Mouse (Mus musculus) midbrain, embryonic 11.5 days (tissue): ENCODE data around the gene Mthfd1l. TPM values are rescaled to one million over a fixed set of nuclear protein-coding genes. Genes with fewer than 3 reads are reported as not detected.
A peak's percentile ranks its signal among the peaks of the same experiment; 100 is the strongest.

Experiments used
- ATAC-seq: fragments of 200-750 bp; cut with Nextera tagmentation; 2 replicates; pipeline ENCODE4 v1.8.0; 2017; ENCODE audit warnings: moderate TSS enrichment, moderate library complexity; ENCODE audit not compliant: low FRiP score
- DNase-seq: peaks from one replicate; pipeline ENCODE4 v3.0.0; 2015; ENCODE audit warnings: low spot score; ENCODE audit errors: missing footprints
- H3K27ac ChIP-seq: fragments of 300-500 bp; sonication (generic); 2 replicates; pipeline ENCODE4 v1.5.1; 2014; ENCODE audit warnings: low read depth, low read length
- H3K27me3 ChIP-seq: fragments of 300-500 bp; sonication (generic); 2 replicates; pipeline ENCODE4 v1.6.1; 2014; ENCODE audit warnings: mild to moderate bottlenecking, low read length, moderate library complexity, mixed read lengths; ENCODE audit not compliant: control insufficient read depth, insufficient read depth
- H3K36me3 ChIP-seq: fragments of 300-500 bp; sonication (generic); 2 replicates; pipeline ENCODE4 v1.6.1; 2014; ENCODE audit warnings: mild to moderate bottlenecking, low read length, moderate library complexity, mixed read lengths; ENCODE audit not compliant: control insufficient read depth, insufficient read depth
- H3K4me1 ChIP-seq: fragments of 300-500 bp; sonication (generic); 2 replicates; pipeline ENCODE4 v1.6.1; 2014; ENCODE audit warnings: low read length; ENCODE audit not compliant: control insufficient read depth, insufficient read depth
- H3K4me2 ChIP-seq: fragments of 300-500 bp; sonication (generic); 2 replicates; pipeline ENCODE4 v1.6.1; 2014; ENCODE audit warnings: mild to moderate bottlenecking, moderate library complexity
- H3K4me3 ChIP-seq: fragments of 300-500 bp; sonication (generic); 2 replicates; pipeline ENCODE4 v1.5.1; 2014; ENCODE audit warnings: low read depth, low read length
- H3K9ac ChIP-seq: fragments of 300-500 bp; sonication (generic); 2 replicates; pipeline ENCODE4 v1.6.1; 2014; ENCODE audit warnings: low read length
- H3K9me3 ChIP-seq: fragments of 300-500 bp; sonication (generic); 2 replicates; pipeline ENCODE4 v1.6.1; 2016; ENCODE audit warnings: low read length; ENCODE audit not compliant: control insufficient read depth
- WGBS: fragments of 180-500 bp; shearing (Covaris S2); extraction: QIAGEN DNeasy Blood & Tissue Kit; methylation state at CpG from one replicate; pipeline ENCODE4 v1.1.7; 2014; 5-methylcytosine and 5-hydroxymethylcytosine counted together
- polyA plus RNA-seq: library from polyadenylated mRNA; unstranded; fragments of >200 nt; fragmentation: Nextera tagmentation; extraction: Ambion mirVana; gene quantifications from 2 replicates; pipeline ENCODE4 v1.2.1, GENCODE M21; 2014

The Mthfd1l gene
- polyA plus RNA-seq, 1 experiment from 2014 or later: 15.4 TPM

GRCm38 (mm10) chr10:4092990-4093389 lies 120.1 kb downstream of the Mthfd1l start:
- no peaks in the 10 kb centered on the region for H3K36me3 ChIP-seq
- WGBS: 91% methylated on average over 8 of the region's 8 CpGs
- no peak for ATAC-seq

GRCm38 (mm10) chr10:4094093-4094817 lies 121.3 kb downstream of the Mthfd1l start:
- Histone ChIP-seq H3K27me3 (no peaks in the 10 kb centered on the region), H3K36me3 (no peaks in the 10 kb centered on the region), H3K4me2 (no peak overlapping the region), H3K9me3 (no peaks in the 10 kb centered on the region), H3K4me1 (no peaks in the 10 kb centered on the region), H3K4me3 (no peak overlapping the region), H3K27ac (no peak overlapping the region), H3K9ac (no peak overlapping the region)
- WGBS: 92% methylated on average over 9 of the region's 9 CpGs
- DNase-seq: no peak
- no peak for ATAC-seq

More at GRCm38 (mm10) chr10:4092990-4093389, 120.1 kb downstream of the Mthfd1l start:
- Histone ChIP-seq H3K4me3 (no peak overlapping the region), H3K4me2 (no peak overlapping the region), H3K9ac (no peak overlapping the region), H3K9me3 (no peaks in the 10 kb centered on the region), H3K4me1 (no peaks in the 10 kb centered on the region), H3K27me3 (no peaks in the 10 kb centered on the region), H3K27ac (no peak overlapping the region)
- DNase-seq: no peak

GRCm38 (mm10) chr10:4096151-4096550 lies 123.2 kb downstream of the Mthfd1l start:
- H3K36me3 ChIP-seq: no peaks in the 10 kb centered on the region
- no peaks in the 10 kb centered on the region for H3K9me3 ChIP-seq
- no peak for DNase-seq
- no peaks in the 10 kb centered on the region for H3K27me3 ChIP-seq
- no peaks in the 10 kb centered on the region for H3K4me1 ChIP-seq
- H3K4me2 ChIP-seq: no peak overlapping the region
- H3K4me3 ChIP-seq: no peak overlapping the region
- WGBS: 83% methylated on average over 5 of the region's 5 CpGs
- ATAC-seq: no peak
- H3K9ac ChIP-seq: no peak overlapping the region
- no peak overlapping the region for H3K27ac ChIP-seq

GRCm38 (mm10) chr10:4100007-4100406 lies 127.1 kb downstream of the Mthfd1l start:
- Histone ChIP-seq H3K27ac (no peak overlapping the region), H3K4me3 (no peak overlapping the region), H3K9me3 (no peaks in the 10 kb centered on the region), H3K4me2 (no peak overlapping the region), H3K9ac (no peak overlapping the region), H3K4me1 (no peaks in the 10 kb centered on the region), H3K27me3 (no peaks in the 10 kb centered on the region), H3K36me3 (no peaks in the 10 kb centered on the region)
- DNase-seq (no peak), ATAC-seq (no peak)
- 92% methylated on average over 6 of the region's 6 CpGs for WGBS

- Histone ChIP-seq H3K27me3 (no peaks in the 10 kb centered on the region), H3K4me3 (no peak overlapping the region), H3K4me2 (no peak overlapping the region), H3K9ac (no peak overlapping the region), H3K9me3 (no peaks in the 10 kb centered on the region), H3K4me1 (peaks cover 10% of the 10 kb centered on the region), H3K27ac (no peak overlapping the region), H3K36me3 (no peaks in the 10 kb centered on the region)
- DNase-seq: peak; percentile 87
- ATAC-seq: peak; percentile 55; the same call in 1 of the 2 replicates
- WGBS: 45% methylated on average over 10 of the region's 10 CpGs
These were observed 133.0 kb downstream of the Mthfd1l start for GRCm38 (mm10) chr10:4105676-4106528.

- Histone ChIP-seq H3K27me3 (no peaks in the 10 kb centered on the region), H3K9ac (no peak overlapping the region; the same call in 1 of the 2 replicates), H3K4me3 (no peak overlapping the region), H3K36me3 (no peaks in the 10 kb centered on the region), H3K4me1 (peaks cover 10% of the 10 kb centered on the region), H3K27ac (no peak overlapping the region), H3K9me3 (no peaks in the 10 kb centered on the region), H3K4me2 (no peak overlapping the region)
- WGBS: 29% methylated on average over 7 of the region's 7 CpGs
- 0 out of 2 replicates have a peak, but pooled peaks have one; percentile 22 for ATAC-seq
- peak; percentile 85 for DNase-seq
These were observed 134.9 kb downstream of the Mthfd1l start for GRCm38 (mm10) chr10:4107661-4108338.

GRCm38 (mm10) chr10:4108462-4108861 lies 135.5 kb downstream of the Mthfd1l start:
- H3K4me2 ChIP-seq: no peak overlapping the region
- H3K27me3 ChIP-seq: no peaks in the 10 kb centered on the region
- WGBS: 81% methylated on average over 9 of the region's 9 CpGs
- H3K4me3 ChIP-seq: no peak overlapping the region
- peaks cover 10% of the 10 kb centered on the region for H3K4me1 ChIP-seq
- no peak overlapping the region for H3K9ac ChIP-seq
- H3K36me3 ChIP-seq: no peaks in the 10 kb centered on the region
- H3K9me3 ChIP-seq: no peaks in the 10 kb centered on the region
- no peak for DNase-seq
- H3K27ac ChIP-seq: no peak overlapping the region
- ATAC-seq: no peak

GRCm38 (mm10) chr10:4111095-4111794 lies 138.3 kb downstream of the Mthfd1l start:
- no peak for DNase-seq
- no peak overlapping the region for H3K9ac ChIP-seq
- H3K27me3 ChIP-seq: no peaks in the 10 kb centered on the region
- WGBS: 76% methylated on average over 19 of the region's 19 CpGs
- H3K4me3 ChIP-seq: no peak overlapping the region
- H3K27ac ChIP-seq: no peak overlapping the region
- no peaks in the 10 kb centered on the region for H3K9me3 ChIP-seq
- no peak overlapping the region for H3K4me2 ChIP-seq
- peaks cover 1% of the 10 kb centered on the region; the same call in 1 of the 2 replicates for H3K4me1 ChIP-seq
- no peaks in the 10 kb centered on the region for H3K36me3 ChIP-seq
- no peak for ATAC-seq
